Mouse (Mus musculus) frontal cortex, postnatal 14 days (tissue): ENCODE data around the gene Fgfr3.
A peak's percentile ranks its signal among the peaks of the same experiment; 100 is the strongest.

ENCODE experiments used
- DNase-seq, 2 experiments: peaks; one replicate each; pipeline ENCODE4 v3.0.0; 2022; ENCODE audit warnings: low spot score in 2 of 2

Fgfr3 gene

GRCm38 (mm10) chr5:33721541-33722265 lies at the start of gene Fgfr3:
TSS of gene Fgfr3 (plus strand) at chr5:33721674.
- DNase-seq = no peak

DNA sequence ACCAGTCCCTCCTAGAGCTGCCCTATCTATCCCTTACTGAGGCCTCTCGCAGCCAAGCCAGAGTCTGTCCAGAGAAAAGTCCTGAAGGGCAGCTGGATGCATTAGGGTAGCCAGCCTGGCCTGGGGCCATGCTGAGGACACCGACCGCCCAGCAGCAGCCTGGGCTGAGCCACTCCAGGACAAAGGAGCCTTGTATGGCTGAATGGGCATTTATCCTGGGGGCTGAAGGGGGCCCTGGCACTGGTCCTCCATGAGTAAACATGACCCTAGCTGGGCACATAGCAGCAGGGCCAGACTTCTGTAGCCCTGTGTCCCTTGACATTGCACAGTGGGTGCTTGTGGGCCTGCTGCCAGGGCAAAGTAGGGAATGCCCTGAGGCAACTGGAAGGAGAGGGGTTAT lies 47.0 kb upstream of the Fgfr3 start:
- peak in 1 of 2 experiments; percentile 45 for DNase-seq

DNA sequence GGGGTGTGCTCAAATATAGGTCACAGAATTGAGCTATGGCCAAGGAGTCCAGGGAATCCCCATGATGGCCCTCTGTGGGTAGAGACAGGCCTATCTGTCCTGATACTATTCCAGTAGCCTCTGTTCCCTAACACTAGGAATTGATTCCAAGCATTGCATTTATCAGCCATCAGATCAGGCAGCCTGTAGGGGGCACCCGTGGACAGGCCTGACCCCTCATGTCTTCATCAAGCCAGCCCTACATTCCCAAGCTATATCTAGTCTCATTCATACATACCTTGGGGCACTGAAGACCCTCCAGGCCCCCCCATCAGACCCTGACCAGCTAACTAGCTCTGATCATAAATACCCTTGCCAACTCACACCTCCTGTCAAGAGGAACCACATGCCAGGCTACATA lies 45.5 kb upstream of the Fgfr3 start:
- DNase-seq = peak in 1 of 2 experiments; percentile 39

DNA sequence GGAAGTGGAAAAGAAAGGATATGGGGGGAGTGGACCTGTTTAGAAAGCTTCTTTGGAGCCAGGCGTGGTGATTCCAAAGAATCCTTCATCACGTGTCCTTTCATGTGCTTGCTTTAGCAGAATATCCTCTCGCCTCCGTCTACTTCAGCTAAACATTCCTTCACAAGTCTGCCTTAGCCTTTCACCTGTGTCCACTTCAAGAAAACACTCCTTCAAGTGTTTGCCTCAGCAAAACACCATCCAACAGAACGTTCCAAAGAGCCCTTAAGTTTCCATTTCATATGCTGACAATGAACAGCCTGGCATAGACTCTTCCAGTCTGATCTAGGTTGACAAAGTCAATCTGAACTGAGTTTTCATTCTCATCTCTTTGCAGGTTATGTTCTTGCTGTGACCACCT lies 43.2 kb upstream of the Fgfr3 start:
- no peak for DNase-seq

DNA sequence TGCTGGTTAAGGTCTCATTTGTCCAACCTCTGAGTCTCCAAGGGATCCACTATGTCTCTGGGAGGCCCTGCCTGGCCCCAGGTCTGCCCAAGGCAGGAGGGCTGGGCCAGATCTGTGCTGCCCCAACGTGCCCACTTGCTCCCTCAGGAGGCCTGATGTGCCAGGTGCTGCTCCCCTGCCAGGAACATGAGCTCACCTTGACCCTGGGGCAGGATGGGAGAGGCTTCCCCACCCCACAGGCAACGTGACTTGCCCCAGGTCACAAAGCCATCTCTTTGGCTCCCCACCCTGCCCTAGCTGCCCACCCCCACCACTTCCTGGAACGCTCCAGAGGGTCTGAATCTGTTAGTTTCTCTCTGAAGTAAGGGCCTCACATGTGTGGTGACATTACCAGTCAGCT lies 40.4 kb upstream of the Fgfr3 start:
- no peak for DNase-seq

DNA sequence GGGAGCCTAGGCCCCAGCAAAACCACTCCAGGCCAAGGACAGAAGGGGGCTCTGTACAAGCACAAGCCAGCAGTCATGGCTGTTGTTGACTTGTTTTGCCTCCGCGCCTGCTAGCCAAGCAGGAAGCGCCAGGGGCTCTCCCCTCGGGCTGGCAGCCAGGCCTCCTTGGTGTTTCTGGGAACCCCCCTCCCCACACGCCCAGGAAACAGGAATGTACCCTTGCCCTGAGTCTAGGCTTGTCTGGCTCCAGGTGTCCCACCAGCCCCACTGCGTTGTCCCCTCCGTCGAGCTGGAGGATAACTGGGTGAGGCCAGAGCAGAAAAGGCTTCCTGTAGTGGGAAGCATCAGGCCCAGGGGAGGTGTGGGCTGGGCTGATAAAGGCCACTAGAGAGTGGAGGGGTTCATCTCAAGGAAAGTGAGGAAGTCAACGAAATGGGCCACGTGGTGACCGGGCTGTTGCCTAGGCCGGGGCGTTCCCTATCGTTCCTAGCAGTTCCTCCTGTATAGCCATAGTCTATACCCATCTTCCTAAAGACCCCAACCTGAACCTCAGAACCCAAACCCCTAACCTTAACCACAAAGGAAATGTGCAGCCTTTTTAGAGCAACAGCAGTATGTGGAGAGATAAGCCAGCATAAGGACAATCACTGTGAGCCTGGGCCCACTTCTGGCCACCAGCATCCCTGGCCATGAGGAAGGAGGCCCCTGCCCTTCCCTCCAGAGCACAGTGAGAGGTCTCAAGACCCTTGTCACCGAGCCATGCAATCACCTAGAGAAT lies 39.7 kb upstream of the Fgfr3 start:
- no peak for DNase-seq

GRCm38 (mm10) chr5:33682963-33683362 lies 38.5 kb upstream of the Fgfr3 start:
- no peak for DNase-seq

DNA sequence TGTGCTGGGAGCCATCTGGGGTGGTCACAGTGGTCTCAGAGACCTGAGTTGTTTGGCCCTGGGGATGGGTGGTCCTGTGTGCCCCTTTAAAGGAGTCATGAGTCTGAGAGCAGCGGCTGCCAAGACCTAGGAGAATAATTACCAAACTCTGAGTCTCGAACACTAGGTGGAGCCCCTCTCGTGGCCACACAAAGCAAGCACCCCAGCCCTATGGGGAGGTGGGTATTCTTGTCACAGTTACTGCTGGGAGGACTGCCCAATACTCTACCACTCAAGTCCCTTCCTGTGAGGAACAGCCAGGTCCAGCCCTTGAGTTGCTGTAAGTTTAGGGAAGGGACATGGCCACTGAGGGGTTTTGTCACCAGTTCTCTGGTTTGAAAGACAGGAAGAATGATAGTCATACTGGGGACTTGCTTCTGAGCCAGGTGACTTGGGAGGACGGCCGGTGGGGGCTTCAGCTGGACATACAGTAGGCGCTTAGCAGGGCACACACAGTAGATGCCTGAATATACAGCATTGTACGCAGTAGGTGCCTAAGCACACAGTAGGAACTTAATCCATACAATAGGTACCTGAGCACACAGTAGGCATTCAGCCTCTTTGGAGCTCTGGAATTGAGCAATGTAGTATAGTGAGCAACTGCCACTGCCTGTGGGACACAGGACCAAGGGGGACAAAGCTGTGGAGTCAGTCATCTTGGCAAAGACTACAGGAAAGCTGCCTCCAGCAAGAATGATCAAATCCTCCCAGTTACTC lies 37.4 kb upstream of the Fgfr3 start:
- DNase-seq = no peak

GRCm38 (mm10) chr5:33684932-33685331 lies 36.5 kb upstream of the Fgfr3 start:
- DNase-seq = no peak

DNA sequence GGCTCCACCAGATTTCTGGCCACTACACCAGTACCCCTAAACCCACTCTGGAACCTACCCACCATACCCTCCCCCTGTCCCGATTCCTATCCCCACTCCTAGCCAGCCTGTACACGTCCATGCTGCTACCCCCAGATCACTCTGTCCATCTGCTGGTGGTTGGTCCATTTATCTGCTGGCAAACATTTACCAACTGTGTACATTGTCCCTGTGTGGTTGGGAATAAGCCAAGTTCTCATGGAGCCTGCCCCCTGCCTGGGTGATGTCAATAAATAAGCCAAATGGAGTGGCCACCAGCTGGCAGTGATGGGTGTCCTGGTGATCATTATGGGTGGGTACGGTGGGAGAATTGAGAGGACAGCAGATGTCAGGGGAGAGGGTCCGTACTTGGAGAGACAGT lies 34.3 kb upstream of the Fgfr3 start:
- DNase-seq = no peak

DNA sequence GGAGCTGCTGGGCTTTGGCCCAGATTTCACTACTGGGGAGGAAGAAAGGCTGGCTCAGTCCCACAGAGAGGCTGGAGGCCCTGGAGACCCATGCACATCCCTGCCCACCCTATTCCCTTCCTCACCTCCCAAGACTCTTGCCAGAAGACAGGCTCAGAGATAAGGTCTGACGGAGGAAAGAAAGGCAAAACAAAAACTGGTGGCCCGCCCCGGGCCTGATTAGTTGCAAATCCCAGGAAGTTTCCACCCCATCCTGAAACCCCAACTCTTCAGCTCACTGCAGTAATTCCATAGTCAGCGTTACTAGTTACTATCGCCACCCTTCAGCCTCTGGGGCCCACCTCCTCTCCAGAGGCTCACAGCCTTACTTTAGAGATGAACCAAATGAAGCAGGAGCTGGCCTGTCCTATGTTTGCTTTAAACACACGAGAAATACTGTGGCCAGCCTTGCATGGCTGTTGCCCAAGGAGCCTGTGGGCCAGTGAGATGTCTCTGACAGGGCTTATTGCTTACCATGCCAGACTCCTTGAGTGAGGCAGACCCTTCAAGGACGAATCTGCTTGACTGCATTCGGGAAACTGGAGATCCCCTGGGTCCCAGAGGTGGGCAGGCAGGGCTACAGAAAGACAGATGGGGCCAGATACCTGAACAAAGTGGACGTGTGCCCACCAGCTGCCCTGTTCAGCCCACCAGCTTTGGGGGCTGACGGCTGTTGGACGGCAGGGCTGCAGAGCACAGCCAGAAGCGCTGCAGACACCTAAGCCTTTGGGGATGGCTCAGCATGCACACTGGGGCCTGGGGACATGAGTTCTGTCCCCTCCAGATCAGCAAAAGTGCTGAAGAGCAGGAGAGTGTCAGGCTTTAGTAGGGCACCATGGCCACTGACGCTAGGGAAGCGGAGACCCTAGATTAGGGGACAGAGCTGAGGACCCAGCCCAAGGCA lies 32.9 kb upstream of the Fgfr3 start:
- DNase-seq = no peak

GRCm38 (mm10) chr5:33689221-33689844 lies 32.1 kb upstream of the Fgfr3 start:
- DNase-seq = no peak

DNA sequence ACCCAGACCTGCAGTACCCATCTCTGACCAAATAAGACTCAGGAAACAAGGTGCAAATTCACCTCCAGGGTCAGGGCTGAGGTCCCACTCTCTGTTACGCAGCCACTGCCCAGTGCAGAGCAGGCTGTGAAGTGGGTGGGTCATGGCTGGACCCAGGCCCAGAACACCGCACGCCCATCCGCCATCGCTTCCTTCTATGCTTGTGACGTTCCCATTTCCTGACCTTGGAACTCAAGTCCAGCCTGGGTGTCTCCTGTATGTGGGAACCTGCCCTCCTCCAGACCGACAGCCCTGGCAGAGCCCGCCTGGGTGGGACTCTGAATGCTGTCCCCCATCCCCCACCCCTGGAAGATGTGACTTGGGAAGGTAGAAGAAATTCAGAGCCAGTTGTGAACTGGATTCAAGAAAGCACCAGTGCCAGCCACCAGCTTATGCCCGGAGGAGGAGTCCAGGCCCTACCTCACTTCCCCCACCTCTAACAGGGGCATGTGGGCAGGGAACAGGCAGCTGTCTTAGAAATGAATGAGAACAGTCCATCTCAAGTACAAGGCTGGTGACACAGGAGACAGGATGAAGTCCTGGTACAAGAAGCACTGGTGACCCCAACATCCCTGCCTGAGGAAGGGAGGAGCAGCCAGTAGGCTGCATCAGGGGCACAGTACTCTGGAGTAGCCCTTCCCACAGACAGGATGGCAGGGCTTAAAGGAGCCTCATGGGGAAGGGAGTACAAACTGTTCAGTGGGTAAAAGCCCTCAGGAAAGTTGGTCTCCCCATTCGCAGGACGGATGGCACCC lies 31.4 kb upstream of the Fgfr3 start:
- DNase-seq = no peak

DNA sequence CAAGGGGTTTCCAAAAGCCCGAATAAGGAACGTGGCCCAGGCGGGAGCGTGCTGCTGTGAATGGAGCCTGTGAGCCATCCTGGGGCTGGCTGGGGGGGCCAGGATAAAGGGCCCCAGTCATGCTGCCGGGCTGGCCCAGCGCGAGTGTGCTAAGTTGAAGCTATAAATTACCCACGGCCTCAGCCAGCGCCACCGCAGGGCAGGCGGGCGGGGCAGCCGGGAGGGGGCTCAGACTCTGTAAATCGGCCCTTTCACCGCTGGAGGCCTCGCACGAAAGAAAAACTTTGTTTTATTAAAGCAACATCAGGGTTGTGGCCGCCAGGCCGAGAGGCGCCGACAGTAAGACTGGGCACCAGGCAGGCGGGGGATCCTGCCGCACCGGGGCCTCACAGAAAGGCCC lies 29.1 kb upstream of the Fgfr3 start:
- no peak for DNase-seq

DNA sequence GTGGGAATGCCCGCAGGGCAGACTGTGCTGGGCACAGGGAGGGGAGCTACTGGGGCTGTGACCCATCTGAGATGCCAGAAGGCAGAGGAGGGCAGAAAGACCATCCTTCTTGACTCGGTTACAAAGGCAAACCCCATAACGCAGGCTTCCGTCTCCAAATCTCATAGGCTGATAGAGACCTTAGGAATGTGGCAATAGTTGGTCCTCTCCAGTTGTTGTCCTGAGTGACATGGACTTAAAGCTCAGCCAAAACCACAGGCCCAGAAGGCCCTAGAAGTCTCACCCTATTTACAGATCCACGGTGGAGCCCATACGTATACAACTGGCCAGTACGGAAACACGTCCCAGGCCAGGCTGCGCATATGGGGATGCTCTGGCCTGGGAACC lies 27.0 kb upstream of the Fgfr3 start:
- no peak for DNase-seq

DNA sequence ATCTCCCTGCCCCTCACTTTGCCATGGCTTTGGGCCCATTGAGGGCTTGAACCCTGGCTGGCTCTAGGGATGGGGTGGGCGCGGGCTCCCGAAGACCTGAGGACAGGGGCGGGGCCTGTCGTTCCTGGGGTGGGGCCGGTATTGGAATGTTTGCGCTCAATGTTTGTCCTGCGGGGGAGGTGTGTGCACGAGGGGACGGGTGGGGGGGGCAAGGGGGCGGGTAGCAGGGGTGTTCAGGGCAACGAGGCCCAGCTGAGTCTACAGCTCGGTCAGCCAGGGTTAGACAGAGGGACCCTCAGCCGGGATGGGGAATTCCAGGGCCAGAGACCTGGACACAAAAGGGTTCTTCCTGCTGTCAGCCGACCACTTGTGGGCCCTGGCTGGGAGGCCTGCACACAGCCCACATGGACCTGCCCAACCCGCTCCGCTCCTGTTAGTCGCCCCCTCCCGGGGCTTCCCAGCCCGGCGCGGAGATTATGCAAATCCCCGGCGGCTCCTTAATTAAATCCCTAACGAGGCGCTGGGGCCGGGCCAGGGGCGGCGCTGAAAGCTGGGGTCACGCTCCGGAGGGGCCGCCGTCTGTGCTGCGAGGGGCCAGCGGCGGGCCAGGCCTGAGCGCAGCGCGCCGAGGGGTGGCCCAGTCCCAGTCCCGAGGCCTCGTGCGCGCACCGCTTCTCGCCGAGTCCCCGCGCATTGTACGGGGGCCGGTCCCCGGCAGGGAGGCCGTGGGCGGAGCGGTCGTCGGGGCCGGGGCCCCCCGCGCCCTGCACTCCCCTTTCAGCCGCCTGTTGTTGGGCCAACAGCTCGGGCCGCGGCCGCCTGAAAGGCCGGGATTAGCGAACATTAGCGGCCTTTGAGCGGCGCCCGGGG lies 26.4 kb upstream of the Fgfr3 start:
- peak; percentile 25 to 48 for DNase-seq

GRCm38 (mm10) chr5:33695718-33696121 lies 25.8 kb upstream of the Fgfr3 start:
- no peak for DNase-seq

- DNase-seq = no peak
Observed at GRCm38 (mm10) chr5:33696430-33696829, 25.0 kb upstream of the Fgfr3 start.

DNA sequence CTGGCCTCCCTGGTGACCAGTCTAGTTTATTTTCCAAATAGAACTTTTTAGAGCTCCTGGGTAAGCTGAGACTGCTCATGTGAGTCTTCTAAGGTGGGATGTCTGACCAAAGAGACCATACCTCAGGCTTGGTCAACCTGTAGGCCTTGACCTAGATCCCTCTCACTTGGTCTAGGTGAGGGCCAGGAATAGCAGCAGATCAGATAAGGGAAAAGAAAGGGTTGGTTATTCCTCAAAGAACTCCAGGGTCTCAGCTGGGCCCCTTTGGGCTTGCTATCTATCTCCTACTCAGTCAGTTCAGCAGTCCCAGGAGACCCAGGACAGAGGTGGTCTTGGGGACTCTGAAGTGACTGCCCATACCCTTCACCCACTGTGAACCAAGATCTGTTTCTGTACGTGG lies 23.9 kb upstream of the Fgfr3 start:
- DNase-seq = no peak
